In the genomic region with DNA sequence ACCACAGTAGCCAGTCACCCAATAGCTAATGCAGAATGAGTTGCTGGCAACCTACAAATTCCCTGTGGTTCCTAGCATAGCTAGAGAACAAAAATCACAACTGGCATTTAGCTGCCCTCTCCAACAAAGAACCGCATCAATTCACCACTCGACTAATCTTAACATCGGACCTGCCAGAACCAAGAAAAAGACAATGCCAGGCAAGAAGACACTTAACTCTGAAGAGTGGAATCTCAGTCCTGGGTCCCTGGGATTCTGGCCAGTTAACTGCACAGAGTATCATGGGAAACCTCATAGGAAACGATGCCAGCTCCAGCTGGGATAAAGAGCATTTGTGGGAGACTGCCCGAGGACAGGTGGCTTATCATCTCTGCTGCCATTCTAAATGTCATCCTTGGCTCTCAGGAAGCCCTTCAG, we compare ENCODE assay signal across 12 mouse cellular contexts.
DNase-seq lines count a peak whose midpoint lies in the region; ATAC-seq and TF ChIP-seq lines count a peak whose summit lies in the region.
"Had no signal": no experiment of that assay in that cellular context is flagged by ENCODE, and none has a peak within 500 bp of the region (broad histone marks: within the 10 kb centered on the region; RNA-seq: fewer than 3 reads in every experiment).

No protein-coding gene starts in this region.

- ATAC-seq in heart, embryonic 13.5 days (ENCODE audit: extremely low read depth, insufficient number of reproducible peaks, low FRiP score, low TSS enrichment) = no peak
- ATAC-seq in CD4-positive, CD25-positive, alpha-beta regulatory T cell, adult 4 months = no peak
- ATAC-seq: intestine, embryonic 16.5 days had no signal

- TF ChIP-seq CTCF in layer of hippocampus, adult 2 months (conservative IDR thresholded peaks at IDR 0.05) = no peak
- TF ChIP-seq CTCF in brain, embryonic 14.5 days (IDR thresholded peaks at IDR 0.05; ENCODE audit: borderline replicate concordance, extremely low read depth, insufficient read depth, insufficient read length) = no peak

- DNase-seq in layer of hippocampus, adult 2 months (ENCODE audit: low spot score in 2 of 2) = no peak
- no peak for DNase-seq in layer of hippocampus, postnatal 25 days (ENCODE audit: extremely low spot score in 1 of 2, low spot score in 1 of 2)
- peak; percentile 73 for DNase-seq in brain, embryonic 14.5 days (ENCODE audit: low read depth)
- peak; percentile 78 for DNase-seq in cerebellum, adult 8-10 months
- no peak for DNase-seq in kidney, adult 11 months
- no peak for DNase-seq in left cerebral cortex, postnatal 25 days (ENCODE audit: low spot score in 2 of 2)
- DNase-seq: kidney, postnatal 4 days; lung, adult 18-20 months had no signal

- 0 out of 2 replicates have a peak overlapping the region, but pooled peaks have one; percentile 10 for H3K27ac ChIP-seq in layer of hippocampus, adult 2 months
- peak overlapping the region; percentile 55 for H3K27ac ChIP-seq in heart, embryonic 13.5 days (replicated peaks)
- H3K27ac ChIP-seq: embryonic facial prominence, embryonic 12.5 days had no signal

- H3K4me1 ChIP-seq in heart, embryonic 13.5 days = peaks cover 46% of the 10 kb centered on the region

- H3K36me3 ChIP-seq in heart, embryonic 13.5 days = no peaks in the 10 kb centered on the region
- H3K36me3 ChIP-seq: embryonic facial prominence, embryonic 12.5 days had no signal

- no peak for TF ChIP-seq POLR2A in brain, embryonic 14.5 days (IDR thresholded peaks at IDR 0.05; ENCODE audit: borderline replicate concordance, extremely low read depth, insufficient read depth, insufficient read length, poor library complexity, severe bottlenecking)

- no peaks in the 10 kb centered on the region for H3K27me3 ChIP-seq in heart, embryonic 13.5 days (replicated peaks)
- H3K27me3 ChIP-seq: embryonic facial prominence, embryonic 12.5 days had no signal

- WGBS in heart, embryonic 13.5 days = 42% methylated on average over 5 of the region's 5 CpGs

- intact Hi-C loops in left cerebral cortex, postnatal 25 days (cut with DNase I) = loop anchor here (5.0 kb wide), 1 partner anchor 69 kb away; the partner anchor contains the start of gene Auts2

- H3K9me3 ChIP-seq in heart, embryonic 13.5 days = no peaks in the 10 kb centered on the region
- H3K9me3 ChIP-seq: embryonic facial prominence, embryonic 12.5 days had no signal

- peak overlapping the region; percentile 5; the same call in 1 of the 2 replicates for H3K4me2 ChIP-seq in heart, embryonic 13.5 days
- H3K4me2 ChIP-seq: embryonic facial prominence, embryonic 12.5 days had no signal

- no peak overlapping the region for H3K4me3 ChIP-seq in layer of hippocampus, adult 2 months
- H3K4me3 ChIP-seq in heart, embryonic 13.5 days = no peak overlapping the region
- H3K4me3 ChIP-seq: embryonic facial prominence, embryonic 12.5 days had no signal

- no peak overlapping the region for H3K9ac ChIP-seq in heart, embryonic 13.5 days
- H3K9ac ChIP-seq: embryonic facial prominence, embryonic 12.5 days had no signal

Comparison
In these comparisons a context has a peak if more than half of its experiments do, and no peak if none do; other contexts are left out.
1. DNase-seq: peak in brain, embryonic 14.5 days (single experiment) and cerebellum, adult 8-10 months (single experiment); none in layer of hippocampus, adult 2 months (0 of 2), layer of hippocampus, postnatal 25 days (0 of 2), kidney, adult 11 months (single experiment) and left cerebral cortex, postnatal 25 days (0 of 2).